Mouse (Mus musculus) left cerebral cortex, adult 9 months (tissue): ENCODE measurements around the gene Abcc6.

Experiments used
- DNase-seq, 2 experiments: peaks; one replicate each; pipeline ENCODE4 v3.0.0; 2022; ENCODE audit warnings: low spot score in 2 of 2

Abcc6 gene

DNA sequence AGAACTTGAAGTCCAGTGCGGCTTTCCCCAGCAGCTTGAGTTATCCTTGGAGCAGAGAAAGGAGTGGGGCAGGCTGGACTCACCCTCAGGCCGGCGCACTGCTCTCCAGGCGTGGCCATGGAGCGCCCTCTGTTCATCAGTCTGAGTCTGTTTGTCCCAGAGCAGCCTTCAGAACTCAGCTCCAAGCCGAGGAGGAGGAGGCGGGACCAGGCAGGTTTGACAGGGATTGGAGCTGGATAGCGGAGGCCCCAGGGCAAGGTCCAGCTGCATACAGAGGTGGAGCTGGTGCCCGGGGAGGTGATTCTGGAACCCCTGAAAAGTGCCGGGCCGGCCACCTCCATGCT, at the start of gene Abcc6:
Abcc6 (minus strand) TSS at position 158 of the 344 bp plus-strand sequence.
- DNase-seq: no peak

DNA sequence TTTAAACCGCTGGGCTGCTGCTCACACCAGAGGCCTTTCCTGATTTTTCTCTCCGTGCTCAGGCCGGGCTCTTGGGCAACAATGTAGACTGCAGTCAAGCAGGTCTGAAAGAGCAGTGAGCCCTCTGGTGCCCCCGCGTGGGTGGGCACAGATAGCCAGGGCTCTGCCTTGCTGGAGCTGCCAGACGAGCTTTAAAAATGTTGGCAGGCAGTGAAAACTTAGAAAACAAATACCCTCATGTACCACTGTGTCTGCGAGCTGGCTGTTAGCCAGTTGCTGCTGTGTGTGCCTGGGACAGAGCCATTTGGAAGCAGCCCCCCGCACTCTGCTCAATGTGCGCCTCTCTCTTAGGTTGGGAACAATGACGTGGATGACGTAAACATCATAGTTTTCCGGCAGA, 47.6 kb upstream of the Abcc6 start:
- no peak for DNase-seq

DNA sequence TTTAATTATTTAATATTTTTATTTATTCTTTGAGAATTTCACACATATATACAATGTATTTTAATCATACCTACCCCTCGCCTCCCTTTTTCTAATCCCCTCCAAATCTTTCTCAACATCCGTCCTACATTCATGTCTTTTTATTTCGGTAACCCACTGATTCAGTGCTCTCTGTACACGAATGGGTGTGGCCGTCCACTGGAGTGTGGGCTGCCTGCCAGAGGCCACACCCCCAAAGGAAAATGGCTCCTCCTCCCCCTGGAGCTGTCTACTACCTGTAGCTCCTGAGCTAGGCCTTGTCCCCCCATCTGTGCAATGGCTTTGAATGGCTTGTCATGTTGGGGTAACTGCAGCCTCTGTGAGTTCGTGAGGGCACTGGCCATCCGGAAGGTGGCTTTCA, 46.7 kb upstream of the Abcc6 start:
- no peak for DNase-seq

DNA sequence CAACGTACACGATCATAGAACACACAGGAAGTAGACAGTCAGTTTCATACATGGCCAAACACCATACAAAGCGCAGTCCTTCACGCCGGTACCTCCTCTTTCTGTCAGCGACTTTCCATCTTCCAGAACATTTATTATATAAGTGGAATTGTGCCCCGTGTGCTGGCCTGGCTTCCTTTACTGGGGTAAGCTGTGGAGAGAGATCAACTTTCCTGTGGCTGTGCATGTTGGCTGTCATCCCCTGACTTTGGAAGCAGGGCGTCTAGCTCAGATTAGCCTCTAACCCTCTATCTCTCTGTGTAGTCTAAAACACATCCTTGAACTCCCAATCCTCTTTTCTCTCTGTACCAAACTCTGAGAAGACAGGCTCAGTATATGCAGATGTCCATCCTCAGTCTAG, 38.7 kb upstream of the Abcc6 start:
- DNase-seq: no peak

DNA sequence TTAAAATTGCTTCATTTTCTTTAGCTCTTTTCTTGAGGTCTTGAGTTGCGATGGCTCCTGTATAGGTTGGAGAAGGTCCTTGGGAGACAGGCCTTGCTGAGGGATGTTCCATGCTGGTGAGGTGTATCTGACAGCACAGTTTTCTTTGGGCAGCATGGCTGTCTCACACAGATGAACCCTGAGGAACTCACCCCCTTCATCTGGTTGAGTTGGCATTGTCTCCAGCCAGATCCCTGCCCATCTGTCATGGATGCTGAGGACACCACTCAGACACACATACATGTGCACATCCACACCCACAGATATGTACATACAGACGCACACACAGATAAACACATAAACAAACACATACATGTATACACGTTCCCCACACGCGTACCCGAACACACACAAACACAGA, 33.2 kb upstream of the Abcc6 start:
- DNase-seq: no peak

DNA sequence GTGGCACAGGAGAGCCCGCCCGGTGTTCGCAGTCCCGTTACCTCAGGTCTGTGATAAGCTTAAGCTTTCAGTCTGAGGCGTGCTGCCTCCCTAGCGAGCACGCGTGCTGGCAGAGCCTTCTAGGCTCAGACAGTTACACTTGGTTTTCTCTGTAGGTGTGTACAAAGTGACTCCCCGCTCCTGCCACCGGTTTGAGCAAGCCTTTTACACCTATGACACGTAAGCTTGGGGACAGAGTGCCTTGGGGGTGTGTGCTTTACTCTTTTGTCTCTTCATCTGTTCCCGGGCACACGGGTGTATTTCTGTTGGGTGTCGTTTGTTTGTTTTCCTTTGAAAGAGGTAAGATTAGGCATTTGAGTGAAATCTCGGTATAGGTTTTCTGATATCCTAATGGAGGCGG, 31.5 kb upstream of the Abcc6 start:
- DNase-seq: no peak

DNA sequence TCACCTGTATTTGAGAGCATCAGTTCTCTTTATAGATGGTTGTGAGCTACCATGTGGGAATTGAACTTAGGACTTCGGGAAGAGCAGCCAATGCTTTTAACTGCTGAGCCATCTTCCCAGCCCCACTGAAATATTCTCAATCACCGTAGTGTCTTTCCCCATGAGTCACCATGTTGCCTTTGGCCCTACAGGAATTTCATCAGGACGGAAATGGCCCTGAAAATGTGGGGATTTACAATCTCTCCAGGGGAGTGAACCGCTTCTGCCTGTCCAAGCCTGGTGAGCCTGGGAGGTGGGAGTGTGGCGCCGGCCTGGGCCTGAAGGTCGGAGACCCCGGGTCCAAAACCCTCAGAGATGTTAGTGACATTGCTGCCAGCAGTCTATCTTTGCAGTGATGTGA, 30.6 kb upstream of the Abcc6 start:
- DNase-seq: no peak

DNA sequence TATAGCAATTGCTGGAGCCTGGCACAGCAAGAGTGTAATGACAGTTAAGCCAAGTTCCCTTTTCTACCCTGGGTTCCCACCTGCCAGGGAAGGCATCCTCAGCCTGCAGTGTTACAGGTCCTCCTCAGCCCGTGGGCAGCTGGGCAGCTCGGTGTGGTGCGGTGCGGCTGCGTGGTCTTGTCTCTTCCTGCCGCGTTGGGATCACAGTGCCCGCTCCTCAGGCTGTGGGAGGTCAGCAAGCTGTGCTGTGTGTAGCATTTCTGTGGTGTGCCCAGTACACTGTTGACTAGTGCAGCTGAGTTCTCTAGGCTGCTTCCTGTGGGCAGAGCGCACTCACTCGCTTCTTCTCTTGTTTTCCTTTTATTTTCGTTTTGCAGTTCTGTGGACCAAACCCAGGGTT, 28.8 kb upstream of the Abcc6 start:
- DNase-seq: no peak

DNA sequence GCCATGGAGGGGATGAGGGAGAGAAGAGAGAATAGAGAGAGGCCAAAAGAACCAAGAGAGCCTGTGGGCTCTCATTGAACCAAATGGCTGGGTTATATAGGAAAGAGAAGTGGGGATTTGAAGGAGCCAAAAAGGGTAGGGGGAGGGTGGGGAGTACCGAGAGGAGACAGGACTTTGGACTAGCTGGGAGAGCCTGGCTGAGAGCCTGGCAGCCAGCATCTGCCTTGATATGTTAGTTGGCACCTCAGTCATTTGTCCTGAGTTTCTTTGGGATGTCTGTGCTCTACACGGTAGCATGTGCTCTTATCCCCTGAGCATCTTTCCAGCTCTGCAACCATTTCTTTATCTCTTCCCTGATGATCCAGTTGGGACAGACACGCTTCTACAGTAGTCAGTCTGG, 23.5 kb upstream of the Abcc6 start:
- DNase-seq: no peak

DNA sequence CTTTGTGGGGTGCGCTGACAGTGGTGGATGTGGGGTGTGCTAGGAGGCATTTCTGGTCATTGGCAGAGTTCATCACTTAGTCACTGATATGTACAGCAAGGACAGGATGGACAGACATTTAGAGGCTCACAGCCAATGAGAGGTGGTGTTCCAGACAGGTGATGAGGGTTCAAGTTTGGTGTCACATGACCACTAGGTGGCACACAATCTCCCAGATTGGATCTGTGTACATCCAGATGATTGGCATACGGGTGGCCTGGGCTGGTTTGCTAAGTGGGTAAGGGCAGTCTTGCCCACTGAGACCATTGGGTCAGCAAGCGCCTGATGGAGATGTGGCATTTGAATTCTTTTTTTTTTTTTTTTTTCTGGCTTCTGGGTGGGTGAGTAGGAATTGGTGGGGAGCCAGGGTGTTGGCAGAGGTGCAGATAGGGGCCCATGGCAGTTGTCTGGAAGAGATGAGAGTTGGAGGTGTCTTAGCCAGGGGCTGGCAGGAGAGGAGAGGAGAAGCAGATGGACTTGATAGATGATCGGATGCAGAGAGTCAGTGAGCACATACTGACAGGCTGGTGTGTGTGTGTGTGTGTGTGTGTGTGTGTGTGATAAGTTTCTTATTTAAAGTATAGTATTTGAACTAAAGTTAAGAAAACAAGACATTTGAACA, 22.2 kb upstream of the Abcc6 start:
- no peak for DNase-seq

DNA sequence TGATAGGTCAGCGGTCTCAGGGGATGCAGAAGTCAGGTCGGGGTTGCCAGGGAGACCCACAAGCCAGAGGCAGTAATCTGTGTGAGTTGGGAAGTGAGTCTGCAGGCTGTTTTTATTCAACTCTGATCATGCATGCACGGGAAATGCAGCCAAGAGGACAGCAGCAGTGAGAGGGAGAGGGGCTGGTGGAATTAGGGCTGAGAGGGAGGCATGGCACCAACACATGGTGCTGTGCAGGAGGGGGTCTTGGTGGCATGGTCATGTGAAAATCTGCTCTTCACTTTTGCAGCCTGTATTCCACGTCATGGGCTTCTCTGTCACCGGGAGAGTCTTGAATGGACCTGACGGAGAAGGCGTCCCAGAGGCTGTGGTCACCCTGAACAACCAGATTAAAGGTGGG, 19.9 kb upstream of the Abcc6 start:
- no peak for DNase-seq

DNA sequence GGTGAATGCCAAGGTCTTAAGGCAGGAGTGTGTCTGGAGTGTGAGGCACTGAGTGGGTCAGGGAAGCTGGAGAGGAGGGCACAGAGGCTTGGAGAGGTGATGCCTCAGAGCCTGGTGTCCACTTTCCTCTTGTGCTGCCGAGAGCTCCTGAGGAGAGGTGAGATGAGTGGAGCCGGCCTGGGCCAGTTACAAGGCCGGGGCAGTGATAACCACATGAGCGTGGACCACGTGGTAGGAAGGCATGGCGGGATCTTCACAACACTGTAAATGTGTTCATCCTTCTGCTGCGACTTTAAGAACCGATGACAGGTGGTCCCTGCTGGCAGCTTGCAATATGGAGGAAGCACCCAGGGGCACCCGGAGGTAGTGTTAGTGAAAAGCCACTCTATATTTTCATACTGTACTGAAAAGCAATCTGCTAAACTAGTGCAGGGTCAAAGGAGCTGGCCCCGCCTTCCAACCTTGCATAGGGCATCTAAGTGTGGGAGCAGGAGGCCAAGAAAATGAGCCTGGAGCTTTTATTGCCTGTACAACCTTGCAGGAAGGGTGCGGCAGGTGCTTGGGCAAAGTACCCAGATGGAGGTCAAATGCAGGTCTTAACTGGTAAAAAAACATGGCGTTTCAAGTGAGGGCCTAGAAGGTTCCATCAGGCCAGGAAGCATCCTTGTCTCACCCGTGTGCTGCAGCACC, 17.9 kb upstream of the Abcc6 start:
- no peak for DNase-seq

DNA sequence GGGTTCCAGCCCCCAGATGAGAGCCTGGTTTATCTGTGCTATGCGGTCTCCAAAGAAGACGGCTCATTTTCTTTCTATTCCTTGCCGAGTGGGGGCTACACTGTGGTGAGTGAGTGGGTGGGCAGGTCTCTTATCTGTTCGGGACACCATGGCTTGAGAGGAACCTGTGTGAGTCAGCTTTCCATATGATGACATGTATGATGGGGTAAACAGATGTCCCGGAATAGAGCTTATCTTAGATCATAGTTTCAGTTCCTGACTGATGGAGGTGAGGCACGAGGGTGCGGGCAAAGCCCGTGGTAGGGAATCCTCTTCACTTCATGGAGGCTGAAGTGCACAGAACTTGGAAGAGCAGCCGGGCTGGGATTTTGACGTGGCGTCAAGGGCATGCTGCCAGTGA, 15.8 kb upstream of the Abcc6 start:
- DNase-seq: no peak

DNA sequence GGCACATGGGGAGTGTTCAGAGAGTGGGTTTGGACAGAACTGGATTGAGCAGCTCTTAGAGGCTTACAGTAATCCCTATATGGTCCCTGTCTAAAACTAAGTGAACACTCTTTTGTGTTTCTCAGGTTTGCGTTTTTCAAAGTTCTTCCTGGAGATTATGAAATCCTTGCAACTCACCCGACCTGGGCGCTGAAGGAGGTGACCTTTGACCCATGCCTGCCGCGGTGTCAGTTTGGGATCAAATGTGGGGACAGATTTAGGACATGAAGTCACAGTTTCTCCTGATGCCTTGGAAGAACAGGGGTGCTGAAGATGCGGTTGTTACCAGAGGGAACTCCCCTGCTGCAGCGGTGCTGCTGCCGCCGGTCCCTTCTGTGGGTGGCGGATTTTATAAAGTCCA, 14.0 kb upstream of the Abcc6 start:
- DNase-seq: no peak

DNA sequence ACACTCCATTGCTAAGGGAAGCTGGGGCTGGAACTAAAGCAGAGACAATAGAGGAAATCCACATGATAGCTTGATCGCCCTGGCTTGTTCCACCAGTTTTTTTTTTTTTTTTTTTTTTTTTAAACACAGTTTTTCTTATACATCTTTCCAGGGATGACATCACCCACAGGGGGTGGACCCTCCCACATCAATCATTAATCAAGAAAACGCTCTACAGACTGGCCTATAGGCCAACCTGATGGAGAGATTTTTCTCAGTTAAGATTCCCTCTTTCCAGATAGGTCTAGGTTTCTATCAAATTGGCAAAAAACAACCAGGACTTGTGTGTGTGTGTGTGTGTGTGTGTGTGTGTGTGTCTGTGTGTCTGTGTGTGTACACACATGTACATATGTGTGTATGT, 9.8 kb upstream of the Abcc6 start:
- no peak for DNase-seq

DNA sequence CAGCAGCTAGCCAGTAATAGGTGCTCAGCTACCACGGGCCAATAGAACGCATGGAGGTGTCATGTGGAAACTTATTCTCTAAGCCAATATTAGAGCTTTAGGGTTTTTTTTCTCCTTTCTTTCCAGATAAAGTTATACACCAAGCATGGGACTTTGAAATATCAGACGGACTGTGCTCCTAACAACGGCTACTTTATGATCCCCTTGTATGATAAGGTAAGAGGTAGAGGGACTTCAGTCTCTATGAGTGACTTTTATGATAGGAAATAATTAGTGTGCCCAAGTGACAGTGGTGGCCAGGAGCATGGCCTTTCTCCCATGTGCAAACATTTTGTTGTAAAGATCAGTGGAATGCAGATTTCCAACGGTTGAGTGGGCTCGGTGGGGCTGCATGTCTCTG, 7.3 kb upstream of the Abcc6 start:
- DNase-seq: no peak

DNA sequence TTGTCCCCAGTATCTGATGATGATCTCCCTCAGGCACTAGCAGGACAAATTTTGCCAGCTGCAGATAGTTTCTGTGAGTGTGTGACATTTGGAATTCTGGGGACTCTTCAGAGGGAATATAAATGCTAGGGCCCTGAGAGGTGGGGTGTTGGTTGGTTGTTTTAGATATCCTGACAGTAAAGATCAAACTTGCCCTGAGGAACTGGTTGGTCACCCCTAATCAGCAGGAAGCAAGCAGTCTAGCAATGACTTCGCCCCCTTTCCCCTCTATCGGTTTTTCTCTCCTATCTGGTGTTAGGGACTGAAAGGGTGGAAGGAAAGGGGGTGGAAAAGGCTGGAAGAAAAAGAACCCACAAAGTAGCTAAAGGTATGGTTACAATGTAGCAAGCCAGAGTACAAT, 5.4 kb upstream of the Abcc6 start:
- no peak for DNase-seq

DNA sequence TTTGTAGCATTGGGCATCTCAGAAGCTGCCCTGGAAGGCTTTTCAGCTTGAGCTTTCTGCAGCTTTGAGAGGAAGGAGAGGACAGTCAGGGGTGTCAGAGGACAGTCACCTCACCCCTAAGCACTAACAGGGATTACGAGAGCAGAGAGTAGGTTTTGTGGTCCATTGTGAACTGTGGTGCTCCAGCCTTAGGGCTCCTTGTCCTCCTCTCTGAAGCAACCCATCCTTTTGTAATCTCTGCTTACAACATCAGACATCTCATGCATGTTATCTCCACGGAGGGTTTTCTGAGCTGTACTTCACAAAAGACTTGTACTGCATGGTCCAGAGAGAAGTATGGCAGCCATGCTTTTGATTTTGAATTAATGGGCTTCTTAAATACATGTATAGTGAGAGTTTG, 4.9 kb upstream of the Abcc6 start:
- DNase-seq: no peak

DNA sequence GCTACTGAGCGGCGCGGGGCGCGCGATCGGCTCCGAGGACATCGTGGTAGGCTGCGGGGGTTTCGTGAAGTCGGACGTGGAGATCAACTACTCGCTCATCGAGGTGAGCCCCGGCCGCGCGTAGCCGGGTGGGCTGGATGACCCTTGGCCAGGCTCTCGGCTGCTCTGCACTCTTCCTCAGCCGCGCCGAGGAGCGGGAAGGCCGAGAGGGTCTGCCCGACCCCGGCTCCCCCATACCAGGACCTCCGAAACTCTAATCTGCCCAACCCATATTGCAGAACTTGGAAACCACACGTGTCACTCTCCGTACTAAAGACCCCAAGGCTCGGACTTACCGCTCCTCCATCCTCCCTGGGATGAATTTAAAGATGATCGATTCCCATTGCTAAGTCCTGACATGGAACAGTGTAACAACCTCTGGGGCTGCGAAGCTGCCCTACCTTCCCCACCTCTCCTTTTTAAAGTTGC, 3.8 kb upstream of the Abcc6 start:
- DNase-seq: no peak

DNA sequence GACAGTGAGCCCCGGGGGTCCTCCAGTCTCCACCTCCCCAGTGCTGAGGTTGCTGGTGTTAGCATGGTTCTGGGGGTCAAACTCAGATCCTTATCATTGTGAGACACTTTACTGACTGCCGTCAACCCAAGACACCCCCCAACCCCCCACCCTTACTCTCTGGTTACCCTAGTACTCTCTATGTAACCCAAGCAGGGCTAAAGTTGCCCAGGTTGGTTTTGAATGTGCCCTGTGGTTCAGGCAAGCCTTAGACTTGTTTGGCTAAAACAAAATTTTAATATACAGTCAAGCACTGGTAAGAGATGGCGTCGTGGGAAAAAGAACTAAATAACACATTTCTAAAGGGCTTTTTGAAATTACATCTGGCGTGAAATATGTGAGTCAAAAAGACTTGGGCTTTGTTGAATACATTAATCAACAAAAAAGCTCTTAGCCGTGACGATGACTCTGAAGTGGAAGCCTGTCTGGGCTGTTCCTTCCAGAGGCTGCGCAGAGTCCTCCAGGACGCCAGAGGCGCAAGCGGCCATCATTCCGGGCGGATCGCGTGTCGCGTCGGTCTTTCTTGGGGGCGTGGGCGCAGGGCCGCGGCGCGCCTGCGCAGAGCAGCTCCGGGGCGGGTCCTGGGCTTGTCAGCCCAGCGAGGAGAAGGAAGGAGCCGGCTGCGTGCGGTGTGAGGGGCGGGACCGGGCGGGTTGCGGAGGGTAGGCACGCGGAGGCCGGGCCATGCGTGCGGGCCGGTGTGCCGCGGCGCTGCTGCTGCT, 3.2 kb upstream of the Abcc6 start, which contains the start of gene Nomo1:
Nomo1 (plus strand) TSS at position 590 of the 761 bp plus-strand sequence.
- DNase-seq: peak; percentile 83 to 96

DNA sequence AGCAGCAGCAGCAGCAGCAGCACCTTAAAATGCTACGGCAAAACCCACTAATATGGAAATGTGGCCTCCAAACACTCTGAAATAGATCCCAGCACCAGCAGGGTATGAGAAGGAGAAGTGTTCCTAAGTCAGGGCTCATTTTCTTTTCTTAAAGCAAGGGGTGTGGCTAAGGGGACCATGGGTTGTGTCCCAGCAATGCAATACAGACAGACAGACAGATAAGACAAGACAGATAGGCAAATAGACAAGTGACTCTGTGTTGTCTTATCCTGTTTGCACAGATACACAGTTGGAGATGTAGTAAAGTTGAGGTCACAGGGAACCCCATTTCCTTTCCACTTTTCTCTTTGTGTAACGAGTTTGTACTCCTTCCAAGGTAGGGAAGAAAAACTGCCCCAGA, 973 bp upstream of the Abcc6 start:
- DNase-seq: no peak

DNA sequence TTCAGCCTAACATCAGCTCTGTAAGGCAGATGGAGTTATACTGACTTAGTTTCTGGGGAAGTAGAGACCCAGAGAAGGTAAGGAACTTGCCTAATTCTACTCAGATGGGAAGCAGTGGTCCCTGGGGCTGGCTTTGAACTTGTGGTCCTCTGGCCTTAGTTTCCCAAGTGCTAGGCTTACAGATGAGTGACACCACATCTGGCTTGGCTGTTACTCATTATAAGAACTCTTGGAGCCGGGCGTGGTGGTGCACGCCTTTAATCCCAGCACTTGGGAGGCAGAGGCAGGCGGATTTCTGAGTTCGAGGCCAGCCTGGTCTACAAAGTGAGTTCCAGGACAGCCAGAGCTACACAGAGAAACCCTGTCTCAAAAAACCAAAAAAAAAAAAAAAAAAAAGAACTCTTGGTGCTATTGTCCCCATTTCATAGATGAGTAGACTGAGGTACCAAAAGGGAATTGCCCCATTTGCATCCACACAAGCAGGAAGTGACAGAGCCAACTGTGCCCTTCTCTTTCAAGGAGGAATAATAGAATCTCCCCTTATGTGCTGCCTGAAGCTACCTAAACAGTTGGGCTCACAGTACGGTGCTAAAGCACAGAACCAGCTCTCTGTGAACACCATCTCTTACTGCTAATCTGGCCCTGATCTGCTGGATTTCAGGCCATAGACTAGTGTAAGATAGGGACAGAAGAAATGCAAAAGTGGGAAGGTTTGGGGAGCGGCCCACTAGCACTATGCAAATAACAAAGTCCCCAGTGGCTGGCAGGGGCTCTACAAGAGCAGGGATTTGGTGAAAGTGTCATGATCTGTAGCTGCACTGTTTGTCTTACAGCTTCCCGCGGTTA, 580 bp downstream of the Abcc6 start:
- DNase-seq: no peak
